Mouse (Mus musculus) heart, embryonic 11.5 days (tissue): ENCODE measurements around the gene Phf13. TPM values are rescaled to one million over a fixed set of nuclear protein-coding genes. Genes with fewer than 3 reads are reported as not detected.
A peak's percentile ranks its signal among the peaks of the same experiment; 100 is the strongest.

ENCODE experiments used
- ATAC-seq: fragments of 200-750 bp; cut with Nextera tagmentation; replicated peaks from 2 replicates; pipeline ENCODE4 v1.8.0; 2017; ENCODE audit warnings: moderate library complexity; ENCODE audit not compliant: insufficient number of reproducible peaks, low FRiP score, low TSS enrichment
- H3K27ac ChIP-seq: fragments of 300-500 bp; sonication (generic); 2 replicates; pipeline ENCODE4 v1.5.1; 2014; ENCODE audit warnings: mild to moderate bottlenecking, low read depth, low read length
- H3K27me3 ChIP-seq: fragments of 300-500 bp; sonication (generic); 2 replicates; pipeline ENCODE4 v1.6.1; 2014; ENCODE audit warnings: mild to moderate bottlenecking, low read length, mixed read lengths; ENCODE audit not compliant: control insufficient read depth, insufficient read depth
- H3K36me3 ChIP-seq: fragments of 300-500 bp; sonication (generic); 2 replicates; pipeline ENCODE4 v1.6.1; 2014; ENCODE audit warnings: mild to moderate bottlenecking, low read length, moderate library complexity, mixed read lengths; ENCODE audit not compliant: control insufficient read depth, insufficient read depth
- H3K4me1 ChIP-seq: fragments of 300-500 bp; sonication (generic); 2 replicates; pipeline ENCODE4 v1.6.1; 2014; ENCODE audit warnings: low read length; ENCODE audit not compliant: control insufficient read depth, insufficient read depth
- H3K4me2 ChIP-seq: fragments of 300-500 bp; sonication (generic); 2 replicates; pipeline ENCODE4 v1.6.1; 2014; ENCODE audit warnings: mild to moderate bottlenecking, moderate library complexity
- H3K4me3 ChIP-seq: fragments of 300-500 bp; sonication (generic); 2 replicates; pipeline ENCODE4 v1.5.1; 2014; ENCODE audit warnings: low read depth, low read length
- H3K9ac ChIP-seq: fragments of 300-500 bp; sonication (generic); 2 replicates; pipeline ENCODE4 v1.6.1; 2014; ENCODE audit warnings: mild to moderate bottlenecking, low read depth, low read length, moderate library complexity
- H3K9me3 ChIP-seq: fragments of 300-500 bp; sonication (generic); replicated peaks from 2 replicates; pipeline ENCODE4 v1.6.1; 2016; ENCODE audit warnings: low read length; ENCODE audit not compliant: control insufficient read depth
- WGBS: fragments of 180-500 bp; shearing (Covaris S2); extraction: QIAGEN DNeasy Blood & Tissue Kit; methylation state at CpG from one replicate; pipeline ENCODE4 v1.1.7; 2014; ENCODE audit not compliant: insufficient replicate concordance; 5-methylcytosine and 5-hydroxymethylcytosine counted together
- polyA plus RNA-seq: library from polyadenylated mRNA; unstranded; fragments of >200 nt; fragmentation: Nextera tagmentation; extraction: Ambion mirVana; gene quantifications from 2 replicates; pipeline ENCODE4 v1.2.1, GENCODE M21; 2014

The Phf13 gene
- polyA plus RNA-seq, 1 experiment from 2014 or later = 14.3 TPM

DNA sequence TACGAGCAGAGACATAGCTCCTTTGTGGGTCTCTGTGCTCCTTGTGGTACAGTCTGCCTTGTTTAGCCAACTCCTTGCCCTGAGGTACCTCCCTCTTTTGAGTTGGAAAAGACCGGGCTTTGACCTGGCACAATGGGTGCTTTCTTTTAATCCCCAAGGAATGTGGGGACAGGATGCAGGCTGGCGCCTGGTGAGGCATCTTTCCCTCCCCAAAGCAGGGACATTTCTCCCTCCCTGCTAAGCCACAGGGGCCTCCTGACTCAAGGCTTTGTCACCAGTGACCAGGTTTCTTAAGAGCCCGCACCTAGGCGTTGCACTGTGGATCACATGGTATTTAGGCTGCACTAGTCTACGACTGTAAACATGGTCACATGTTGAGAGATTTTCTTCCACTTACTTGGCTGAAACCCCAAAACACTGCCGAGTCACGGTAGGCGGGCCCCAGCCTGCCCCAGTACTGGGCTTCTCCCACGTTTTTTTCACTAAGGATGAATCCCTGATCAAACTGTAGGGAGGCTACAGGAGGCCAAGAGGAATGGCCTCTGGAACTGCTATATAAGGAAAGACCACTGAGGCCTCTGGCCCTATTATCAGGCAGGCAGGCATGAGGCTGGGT lies 14.1 kb upstream of the Phf13 start:
- 0% methylated on average over 10 of the region's 10 CpGs for WGBS
- Histone ChIP-seq H3K27ac (peak overlapping the region; percentile 96), H3K9me3 (no peaks in the 10 kb centered on the region), H3K4me2 (peak overlapping the region; percentile 99), H3K9ac (peak overlapping the region; percentile 94), H3K4me1 (peaks cover 49% of the 10 kb centered on the region), H3K27me3 (no peaks in the 10 kb centered on the region), H3K4me3 (peak overlapping the region; percentile 91), H3K36me3 (peaks cover 14% of the 10 kb centered on the region)
- peak; percentile 37 for ATAC-seq

DNA sequence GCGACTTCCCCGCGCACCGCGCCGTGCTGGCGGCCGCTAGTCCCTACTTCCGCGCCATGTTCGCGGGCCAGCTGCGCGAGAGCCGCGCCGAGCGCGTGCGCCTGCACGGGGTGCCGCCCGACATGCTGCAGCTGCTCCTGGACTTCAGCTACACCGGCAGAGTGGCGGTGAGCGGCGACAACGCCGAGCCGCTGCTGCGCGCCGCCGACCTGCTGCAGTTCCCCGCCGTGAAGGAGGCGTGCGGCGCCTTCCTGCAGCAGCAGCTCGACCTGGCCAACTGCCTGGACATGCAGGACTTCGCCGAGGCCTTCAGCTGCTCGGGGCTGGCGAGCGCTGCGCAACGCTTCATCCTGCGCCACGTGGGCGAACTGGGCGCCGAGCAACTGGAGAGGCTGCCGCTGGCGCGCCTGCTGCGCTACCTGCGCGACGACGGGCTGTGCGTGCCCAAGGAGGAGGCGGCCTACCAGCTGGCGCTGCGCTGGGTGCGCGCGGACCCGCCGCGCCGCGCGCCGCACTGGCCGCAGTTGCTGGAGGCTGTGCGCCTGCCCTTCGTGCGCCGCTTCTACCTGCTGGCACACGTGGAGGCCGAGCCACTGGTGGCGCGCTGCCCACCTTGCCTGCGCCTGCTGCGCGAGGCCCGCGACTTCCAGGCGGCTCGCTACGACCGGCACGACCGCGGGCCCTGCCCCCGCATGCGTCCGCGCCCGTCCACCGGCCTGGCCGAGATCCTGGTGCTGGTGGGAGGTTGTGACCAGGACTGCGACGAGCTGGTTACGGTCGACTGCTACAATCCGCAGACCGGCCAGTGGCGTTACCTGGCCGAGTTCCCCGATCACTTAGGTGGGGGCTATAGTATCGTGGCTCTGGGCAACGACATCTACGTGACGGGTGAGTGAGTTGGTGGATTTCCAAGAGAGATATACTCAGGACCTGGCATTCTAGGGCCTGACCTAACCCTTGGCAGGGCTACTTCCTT lies 13.3 kb upstream of the Phf13 start:
- Histone ChIP-seq H3K4me2 (peak overlapping the region; percentile 99), H3K4me1 (peaks cover 49% of the 10 kb centered on the region), H3K9ac (peak overlapping the region; percentile 94), H3K9me3 (no peaks in the 10 kb centered on the region), H3K4me3 (peak overlapping the region; percentile 91), H3K36me3 (peaks cover 9% of the 10 kb centered on the region), H3K27ac (peak overlapping the region; percentile 96), H3K27me3 (no peaks in the 10 kb centered on the region)
- WGBS = under 1% methylated on average over 106 of the region's 115 CpGs
- ATAC-seq = peak; percentile 31

DNA sequence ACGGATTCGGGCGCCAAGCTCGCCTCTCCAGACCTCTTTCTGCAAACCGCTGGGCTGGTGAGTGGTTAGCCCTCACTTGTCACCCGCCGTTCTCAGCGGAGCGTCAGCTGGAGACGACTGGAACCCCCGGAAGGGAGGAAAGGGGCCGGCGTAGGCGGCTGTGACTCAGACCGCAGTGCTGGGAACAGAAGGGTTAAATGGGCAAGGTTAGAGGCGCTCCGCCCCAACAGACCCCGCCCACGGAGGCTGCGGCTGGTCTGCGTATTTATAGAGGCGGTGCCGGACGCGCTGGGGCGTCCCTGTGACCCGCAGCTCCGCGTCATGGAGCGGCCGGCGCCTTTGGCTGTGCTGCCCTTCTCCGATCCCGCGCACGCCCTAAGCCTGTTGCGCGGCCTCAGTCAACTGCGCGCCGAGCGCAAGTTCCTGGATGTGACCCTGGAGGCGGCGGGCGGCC lies 12.6 kb upstream of the Phf13 start, which contains the start of gene Klhl21:
Gene Klhl21, plus strand, starts transcription at position 182 of the 454 bp plus-strand sequence.
- Histone ChIP-seq H3K36me3 (peaks cover 5% of the 10 kb centered on the region), H3K4me2 (peak within 1 kb of the TSS; percentile 99), H3K9me3 (no peaks in the 10 kb centered on the region), H3K27ac (peak within 1 kb of the TSS; percentile 96), H3K27me3 (no peaks in the 10 kb centered on the region), H3K4me3 (peak within 1 kb of the TSS; percentile 91), H3K9ac (peak within 1 kb of the TSS; percentile 94), H3K4me1 (peaks cover 48% of the 10 kb centered on the region)
- peak; percentile 82 for ATAC-seq
- WGBS = under 1% methylated on average over 45 of the region's 45 CpGs

GRCm38 (mm10) chr4:152008148-152008500 lies 12.1 kb upstream of the Phf13 start:
- Histone ChIP-seq H3K4me2 (peak overlapping the region; percentile 99), H3K36me3 (peaks cover 5% of the 10 kb centered on the region), H3K4me1 (peaks cover 43% of the 10 kb centered on the region), H3K4me3 (peak overlapping the region; percentile 91), H3K9ac (peak overlapping the region; percentile 94), H3K27me3 (no peaks in the 10 kb centered on the region), H3K27ac (peak overlapping the region; percentile 96), H3K9me3 (no peaks in the 10 kb centered on the region)
- WGBS = under 1% methylated on average over 14 of the region's 14 CpGs
- no peak; the same call in 1 of the 2 replicates for ATAC-seq

DNA sequence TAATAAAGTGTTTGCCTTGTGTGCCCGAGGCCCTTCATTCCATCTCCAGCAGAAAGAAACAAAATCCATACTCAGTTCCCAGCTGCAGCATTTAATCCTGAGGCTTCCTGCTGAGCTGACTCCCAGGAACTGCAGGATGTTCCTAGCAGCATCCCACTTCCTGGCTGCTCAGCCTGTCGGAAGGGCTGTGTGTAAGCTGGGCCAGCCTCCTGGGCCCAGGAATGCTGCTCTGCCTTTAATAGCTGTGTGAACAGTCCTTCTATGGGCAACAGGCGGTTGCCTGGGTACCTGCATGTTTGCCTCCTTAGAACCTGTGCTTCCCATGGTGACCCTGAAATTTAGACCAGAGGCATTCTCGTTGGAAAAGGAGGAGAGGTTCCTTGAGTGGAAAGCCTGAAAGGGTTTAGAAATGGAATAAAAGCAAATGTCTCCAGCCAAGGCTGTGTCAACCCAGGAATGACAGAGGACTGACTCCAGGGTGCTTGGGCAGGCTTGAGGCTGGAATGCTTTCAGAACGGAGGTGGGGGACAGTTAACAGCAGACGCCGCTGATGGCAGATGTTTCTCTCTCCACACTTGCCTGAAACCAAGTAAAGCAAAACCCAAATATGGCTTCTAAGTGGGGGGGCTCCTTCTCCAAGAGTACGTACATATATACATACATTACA lies 11.6 kb upstream of the Phf13 start:
- Histone ChIP-seq H3K27me3 (no peaks in the 10 kb centered on the region), H3K4me2 (peak overlapping the region; percentile 99), H3K4me3 (peak overlapping the region; percentile 91), H3K27ac (peak overlapping the region; percentile 96), H3K4me1 (peaks cover 38% of the 10 kb centered on the region), H3K36me3 (peaks cover 2% of the 10 kb centered on the region; the same call in 1 of the 2 replicates), H3K9ac (peak overlapping the region; percentile 94), H3K9me3 (no peaks in the 10 kb centered on the region)
- ATAC-seq = 0 out of 2 replicates have a peak, but pooled peaks have one; percentile 27
- WGBS = 8% methylated on average over 8 of the region's 8 CpGs

GRCm38 (mm10) chr4:152006812-152007211 lies 10.8 kb upstream of the Phf13 start:
- H3K9ac ChIP-seq = no peak overlapping the region

DNA sequence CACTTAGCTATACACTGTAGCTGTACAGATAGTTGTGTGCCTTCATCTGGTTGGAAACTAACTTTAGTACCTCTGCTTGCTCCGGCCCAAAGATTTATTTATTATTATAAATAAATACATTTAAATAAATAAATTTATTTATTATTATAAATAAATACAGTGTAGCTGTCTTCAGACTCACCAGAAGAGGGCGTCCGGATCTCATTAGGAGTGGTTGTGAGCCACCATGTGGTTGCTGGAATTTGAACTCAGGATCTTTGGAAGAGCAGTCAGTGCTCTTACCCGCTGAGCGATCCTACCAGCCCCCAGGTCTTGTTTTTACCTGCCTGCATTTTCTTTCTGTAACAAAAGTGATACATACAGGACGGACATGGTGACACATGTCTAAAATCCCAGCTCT lies 10.1 kb upstream of the Phf13 start:
- ATAC-seq = no peak
- no peak overlapping the region for H3K4me2 ChIP-seq
- no peak overlapping the region for H3K9ac ChIP-seq
- H3K4me3 ChIP-seq = no peak overlapping the region
- no peaks in the 10 kb centered on the region for H3K9me3 ChIP-seq
- peaks cover 23% of the 10 kb centered on the region; the same call in 1 of the 2 replicates for H3K4me1 ChIP-seq
- H3K27me3 ChIP-seq = no peaks in the 10 kb centered on the region
- no peak overlapping the region; the same call in 1 of the 2 replicates for H3K27ac ChIP-seq
- no peaks in the 10 kb centered on the region for H3K36me3 ChIP-seq
- WGBS = 72% methylated on average over 6 of the region's 6 CpGs

More at GRCm38 (mm10) chr4:152006812-152007211, 10.8 kb upstream of the Phf13 start:
- Histone ChIP-seq H3K4me3 (no peak overlapping the region), H3K4me2 (peak overlapping the region; percentile 99), H3K36me3 (no peaks in the 10 kb centered on the region; the same call in 1 of the 2 replicates), H3K27me3 (no peaks in the 10 kb centered on the region), H3K27ac (peak overlapping the region; percentile 96), H3K4me1 (peaks cover 30% of the 10 kb centered on the region), H3K9me3 (no peaks in the 10 kb centered on the region)
- no peak for ATAC-seq
- WGBS = 37% methylated on average over 3 of the region's 3 CpGs

DNA sequence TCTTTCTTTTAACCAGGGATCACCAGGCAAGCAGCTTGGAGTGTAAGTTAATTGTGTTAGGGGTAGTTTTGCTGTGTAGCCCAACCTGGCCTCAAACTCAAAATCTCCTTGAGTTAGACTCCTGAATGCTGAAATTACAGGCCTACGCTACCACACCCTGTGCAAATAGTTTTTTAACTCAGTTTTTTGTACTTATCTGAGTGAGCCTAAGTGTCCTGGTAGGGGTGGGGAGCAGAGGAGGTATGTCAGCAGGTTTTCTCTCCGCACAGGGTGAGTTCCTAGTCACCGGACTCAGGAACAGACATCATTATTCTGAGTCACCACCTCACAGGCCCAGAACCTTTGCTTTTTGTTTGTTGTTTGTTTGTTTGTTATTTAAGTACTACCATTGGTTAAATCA lies 6.0 kb upstream of the Phf13 start:
- H3K27ac ChIP-seq = no peak overlapping the region
- 87% methylated on average over 3 of the region's 3 CpGs for WGBS

More for the DNA sequence above, 6.0 kb upstream of the Phf13 start:
- Histone ChIP-seq H3K9ac (no peak overlapping the region), H3K36me3 (no peaks in the 10 kb centered on the region), H3K27me3 (no peaks in the 10 kb centered on the region), H3K9me3 (no peaks in the 10 kb centered on the region), H3K4me1 (0 out of 2 replicates have a peak, but pooled peaks cover 7% of the 10 kb centered on the region), H3K4me3 (no peak overlapping the region), H3K4me2 (no peak overlapping the region)
- no peak for ATAC-seq
